Mouse (Mus musculus) heart, postnatal 14 days (tissue): ENCODE data around the gene Tfdp2. TPM values are rescaled to one million over a fixed set of nuclear protein-coding genes. Genes with fewer than 3 reads are reported as not detected.
"Not testable (repeated sequence)": the region's sequence is repeated elsewhere in the genome, so short reads cannot be mapped to it uniquely, and the experiment has no call there.

Experiments used
- DNase-seq, 2 experiments: peaks; one replicate each; pipeline ENCODE4 v3.0.0; 2021 to 2022
- intact Hi-C: fragments of 180-260 bp; cut with DNase I; formaldehyde crosslinking; loops from one replicate; pipeline ENCODE4 v1.15.1; 2025
- total RNA-seq, 2 experiments: library from RNA; stranded (reverse); gene quantifications; 2 replicates each; pipeline ENCODE4 v1.2.3; 2021

The Tfdp2 gene
- total RNA-seq, 2 experiments from 2014 or later = 80.4 to 101 TPM

DNA sequence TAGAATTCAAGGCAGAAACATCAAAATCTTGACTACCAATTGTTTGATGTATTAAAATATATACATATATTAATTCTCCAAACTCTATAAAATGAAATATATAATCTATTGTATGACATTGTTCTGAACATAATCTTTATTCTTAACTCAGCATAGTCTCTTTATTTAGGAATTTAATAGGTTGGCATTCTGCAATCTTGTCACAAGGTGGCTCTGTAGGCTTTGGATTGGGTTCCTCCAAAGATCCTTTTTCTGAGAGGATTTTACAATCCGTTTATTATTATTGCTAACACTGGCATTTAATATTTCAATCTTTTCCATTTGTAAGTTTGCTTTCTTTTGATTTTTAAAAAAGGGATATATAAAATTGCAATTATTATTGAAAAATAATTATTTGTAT, 88.8 kb downstream of the Tfdp2 start:
- DNase-seq = peak in 1 of 2 experiments; percentile 6
- intact Hi-C loops = loop anchor here (2.0 kb wide), 1 partner anchor 208 kb away; no protein-coding TSS in a partner anchor

DNA sequence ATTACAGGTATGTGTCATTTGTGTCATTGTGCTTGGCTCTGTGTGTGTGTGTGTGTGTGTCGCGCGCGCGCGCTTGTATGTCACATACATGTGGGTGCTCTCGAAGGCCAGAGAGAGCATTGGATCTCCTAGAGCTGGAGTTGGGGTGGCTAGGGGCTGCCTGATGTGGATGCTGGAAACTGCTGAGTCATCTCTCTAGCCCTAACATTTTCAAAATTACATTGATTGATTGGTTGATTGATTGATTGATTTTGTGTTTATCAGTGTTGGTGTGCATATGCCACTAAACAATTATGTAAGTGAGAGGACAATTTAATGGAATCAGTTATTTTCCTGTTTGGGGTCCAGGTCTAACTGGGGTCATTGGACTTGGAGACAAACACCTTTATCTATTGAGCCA, 96.1 kb downstream of the Tfdp2 start:
- DNase-seq = no peak
- intact Hi-C loops = no loop called here

DNA sequence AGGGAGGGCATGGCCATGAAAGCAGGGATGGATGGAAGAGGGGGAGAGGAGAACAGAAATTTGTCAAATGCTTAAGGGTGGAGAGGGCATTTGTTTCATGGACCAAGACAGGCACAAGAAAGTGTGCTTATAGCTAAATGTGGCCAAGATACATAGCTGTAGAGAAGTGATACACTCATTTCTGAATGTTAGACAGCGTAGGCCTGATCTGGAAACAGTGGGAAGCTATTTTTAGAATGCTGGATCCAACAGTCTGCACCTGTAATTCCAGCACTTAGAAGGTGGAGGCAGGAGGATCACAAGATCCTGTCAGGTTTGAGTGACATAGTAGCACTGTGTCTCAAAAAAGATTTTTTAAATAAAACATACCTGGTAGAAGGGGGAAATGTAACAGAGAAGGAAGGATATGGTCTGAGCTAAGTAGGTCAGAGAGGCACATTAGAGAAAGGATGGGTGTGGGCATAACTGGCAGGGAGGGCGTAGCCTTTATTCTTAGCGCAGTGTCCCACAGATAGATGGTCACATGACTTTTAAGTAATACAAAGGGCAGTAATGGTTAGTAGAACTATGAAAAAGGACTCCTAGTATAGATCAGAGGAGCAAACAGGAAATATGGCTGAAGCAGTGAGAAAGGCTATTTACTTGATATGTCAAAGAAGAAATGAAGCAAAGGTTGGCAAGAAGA, 103.4 kb downstream of the Tfdp2 start:
- DNase-seq = no peak

DNA sequence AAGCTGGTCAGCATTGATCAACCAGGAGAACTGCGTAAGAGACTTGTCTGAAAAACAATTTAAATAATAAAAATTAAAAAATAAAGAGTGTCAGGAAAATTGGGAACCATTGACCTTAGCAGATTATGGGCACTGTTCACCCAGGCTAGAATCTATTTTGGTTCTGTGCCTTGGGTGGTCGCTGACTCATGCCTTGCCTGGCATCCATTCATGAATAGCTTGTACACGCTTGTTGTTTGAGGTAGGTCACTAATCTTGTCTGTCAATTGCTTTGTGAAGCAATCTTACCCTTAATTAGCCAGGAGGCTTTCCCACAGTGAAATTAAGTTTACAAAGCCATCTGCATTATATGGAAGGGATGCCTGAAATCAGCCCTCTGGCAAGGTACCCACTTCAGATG, 112.7 kb downstream of the Tfdp2 start:
- DNase-seq = no peak
- intact Hi-C loops = no loop called here

More for the DNA sequence above, 103.4 kb downstream of the Tfdp2 start:
- intact Hi-C loops = no loop called here

DNA sequence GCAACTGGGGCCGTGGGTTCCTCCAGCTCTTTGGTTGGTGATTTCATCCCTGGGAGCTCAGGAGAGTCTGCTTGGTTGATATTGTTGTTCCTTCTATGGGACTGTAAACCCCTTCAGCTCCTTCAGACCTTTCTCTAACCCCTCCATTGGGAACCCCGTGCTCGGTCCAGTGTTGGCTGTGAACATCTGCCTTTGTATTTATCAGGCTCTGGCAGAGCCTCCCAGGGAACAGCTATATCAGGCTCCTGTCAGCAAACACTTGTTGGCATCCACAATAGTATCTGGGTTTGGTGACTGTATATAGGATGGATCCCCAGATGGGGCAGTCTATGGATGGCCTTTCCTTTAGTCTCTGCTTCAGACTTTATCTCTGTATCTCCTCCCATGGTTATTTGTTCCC, 116.0 kb downstream of the Tfdp2 start:
- DNase-seq = no peak
- intact Hi-C loops = no loop called here

DNA sequence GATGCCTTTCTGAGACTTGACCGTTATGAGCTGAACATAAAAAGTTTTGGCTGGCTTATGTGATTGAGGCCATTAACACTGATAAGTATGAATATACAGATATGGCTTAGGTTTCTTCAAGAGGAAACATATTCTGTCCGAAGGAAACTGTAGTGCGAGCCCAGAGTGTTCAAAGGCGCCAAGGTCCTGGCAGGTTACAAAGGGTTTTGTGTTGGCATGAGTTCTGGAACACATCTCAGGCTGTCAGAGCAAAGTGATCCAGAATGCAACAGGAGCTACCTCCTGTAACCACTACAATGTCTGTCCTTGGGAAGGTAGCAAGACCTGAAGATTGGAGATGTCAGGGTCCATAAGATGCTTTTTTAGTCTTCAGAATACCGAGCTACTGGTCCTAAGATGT, 123.3 kb downstream of the Tfdp2 start:
- no peak for DNase-seq
- intact Hi-C loops = no loop called here

DNA sequence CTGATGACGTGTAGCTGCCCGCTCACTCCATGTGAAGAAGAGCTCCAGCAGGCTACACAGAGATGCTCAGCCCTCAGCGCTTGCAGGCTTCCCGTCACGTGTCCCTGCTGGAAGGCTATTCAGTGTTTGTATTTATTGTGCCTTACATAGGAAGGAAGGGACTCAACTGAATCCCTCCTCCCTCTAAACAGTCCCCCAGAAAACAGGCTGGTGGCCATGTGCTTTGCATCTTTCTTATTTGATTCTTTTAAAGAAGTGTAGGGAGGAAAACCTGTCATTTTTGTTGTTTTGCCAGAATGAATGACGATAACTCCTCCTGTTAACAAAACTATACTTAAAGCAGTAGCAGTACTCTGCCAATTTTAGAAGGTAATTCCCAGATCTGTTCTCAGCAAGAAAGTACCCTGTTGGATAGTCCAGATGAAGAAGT, 124.5 kb downstream of the Tfdp2 start:
- DNase-seq = no peak
- intact Hi-C loops = no loop called here

DNA sequence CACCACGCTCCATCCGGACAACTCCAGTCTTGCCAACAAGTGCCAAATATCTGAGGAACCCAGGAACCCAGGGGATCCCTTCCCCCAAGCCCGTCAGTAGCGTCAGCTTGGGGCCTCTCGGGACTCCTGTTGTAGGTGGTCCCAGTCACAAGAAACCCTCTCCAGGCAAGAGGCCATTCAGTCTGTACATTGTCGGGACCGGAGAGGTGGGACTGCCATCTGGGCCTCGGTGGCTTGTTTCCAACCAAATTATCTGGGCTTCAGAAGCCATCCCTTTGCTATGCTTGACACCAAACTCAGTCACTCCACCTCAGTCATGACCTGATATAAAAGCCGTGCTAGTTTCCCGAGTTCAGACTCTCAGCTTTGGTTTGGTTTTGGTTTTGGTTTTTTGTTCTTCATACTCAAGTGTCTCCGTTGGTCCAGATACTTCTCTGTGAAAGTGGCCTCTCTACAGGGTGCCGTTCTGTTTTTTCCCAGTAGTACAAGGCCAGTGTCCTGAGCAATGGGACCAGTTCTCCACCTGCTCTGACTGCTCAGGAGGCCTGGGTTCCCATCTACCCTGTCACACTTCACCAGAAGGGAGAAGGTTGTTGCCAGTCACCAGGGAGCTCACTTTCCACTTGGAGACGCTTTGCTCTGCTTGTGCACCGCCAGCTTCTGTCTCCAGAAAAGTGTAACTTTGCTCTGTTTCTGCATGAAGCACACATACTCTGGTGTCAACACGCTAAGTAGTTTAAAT, 126.5 kb downstream of the Tfdp2 start:
- intact Hi-C loops = no loop called here
- DNase-seq = no peak

DNA sequence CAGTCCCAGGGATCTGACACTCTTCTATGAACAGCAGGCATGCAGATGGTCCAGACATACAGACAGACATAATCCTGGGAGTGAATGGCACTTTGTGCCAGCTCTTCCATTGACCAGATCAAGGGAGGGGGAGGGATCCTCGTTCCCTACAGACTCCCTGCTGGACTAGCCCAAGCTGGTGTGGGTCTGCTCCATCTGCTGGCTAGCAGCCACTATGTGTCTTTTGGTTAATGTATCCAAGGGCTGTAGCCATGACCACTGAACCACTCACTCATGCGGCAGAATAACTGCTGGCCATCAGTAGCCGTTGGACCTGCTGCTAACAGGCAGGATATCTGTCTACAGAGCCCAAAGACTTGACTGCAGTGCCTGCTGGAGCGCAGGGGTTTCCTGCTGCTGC, 128.4 kb downstream of the Tfdp2 start:
- intact Hi-C loops = no loop called here
- no peak for DNase-seq

DNA sequence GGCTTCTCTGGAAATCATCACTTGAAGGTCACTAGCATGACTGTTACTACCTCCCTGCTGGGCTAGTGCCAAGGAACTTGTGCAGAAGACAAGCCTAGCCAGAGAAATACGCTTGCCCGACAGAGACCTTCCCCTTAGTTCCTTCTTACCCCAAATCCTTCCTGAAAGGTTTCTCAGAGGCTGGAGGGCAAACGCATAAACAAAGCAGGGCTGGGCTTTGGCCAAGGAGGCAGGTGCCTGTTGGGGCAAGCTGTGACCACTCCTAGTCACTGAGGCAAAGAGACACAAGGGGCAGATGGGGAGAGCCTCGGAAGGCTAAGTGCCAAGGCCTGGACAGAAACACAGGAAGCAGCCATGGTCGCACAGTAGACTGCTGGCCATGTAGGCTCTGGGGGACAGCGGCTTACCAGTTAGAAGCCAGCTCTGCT, 130.4 kb downstream of the Tfdp2 start:
- intact Hi-C loops = no loop called here
- peak; percentile 47 to 58 for DNase-seq

DNA sequence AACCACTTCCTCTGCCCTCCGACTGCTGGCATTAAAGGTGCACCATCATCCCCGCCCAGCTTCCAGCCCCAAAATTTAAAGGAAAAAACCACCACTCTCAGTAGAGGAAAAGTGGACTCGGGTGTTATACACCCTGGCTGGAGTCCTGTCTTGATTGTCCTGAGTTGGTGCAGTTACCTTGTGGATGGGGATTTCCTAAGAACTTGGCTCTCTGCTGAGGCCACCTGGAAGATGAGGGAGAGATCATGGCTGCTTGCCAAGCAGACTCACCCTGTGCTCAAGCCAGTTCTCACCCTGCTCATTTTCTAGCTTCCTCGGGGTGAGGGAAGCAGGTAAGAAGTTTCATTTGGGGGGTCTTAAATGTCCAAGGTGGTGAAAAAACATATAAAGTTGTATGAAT, 132.2 kb downstream of the Tfdp2 start:
- intact Hi-C loops = no loop called here

DNA sequence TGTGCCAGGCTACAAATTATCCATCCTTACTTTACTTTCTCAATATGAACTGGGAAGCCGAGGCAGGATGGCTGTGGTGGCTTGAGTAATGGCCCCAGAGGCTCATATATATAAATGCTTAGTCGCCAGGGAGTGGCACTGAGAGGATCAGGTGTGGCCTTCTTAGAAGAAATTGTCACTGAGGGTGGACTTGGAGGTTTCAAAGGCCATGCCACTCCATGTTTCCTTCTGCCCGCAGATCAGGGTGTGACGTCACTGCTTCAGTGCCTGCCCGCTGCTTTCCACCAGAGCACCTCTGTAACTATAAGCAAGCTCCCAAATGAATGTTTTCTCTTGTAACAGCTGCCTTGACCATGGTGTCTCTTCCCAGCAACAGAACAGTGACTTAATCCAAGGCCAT, 135.1 kb downstream of the Tfdp2 start:
- intact Hi-C loops = no loop called here
- DNase-seq = no peak

More for the DNA sequence above, 132.2 kb downstream of the Tfdp2 start:
- no peak for DNase-seq

DNA sequence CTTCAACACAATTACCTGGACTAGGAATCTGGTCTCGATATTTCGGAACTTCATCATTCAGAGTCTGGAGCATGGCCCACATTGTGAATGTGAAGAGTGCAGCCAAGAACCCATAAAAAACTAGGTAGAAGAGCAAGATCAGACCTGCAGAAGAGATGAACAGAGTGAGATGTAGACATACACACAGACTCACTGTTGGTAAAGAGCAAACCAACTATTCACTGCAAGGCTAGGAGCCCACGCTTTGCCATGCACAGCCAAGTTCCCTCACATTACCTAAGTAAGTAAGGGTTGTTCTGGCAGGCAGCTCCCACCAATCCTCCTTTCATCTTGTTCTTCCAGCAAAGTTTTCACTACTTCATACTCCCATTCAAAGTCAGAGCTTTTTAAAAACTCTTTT, 149.7 kb downstream of the Tfdp2 start:
- no peak for DNase-seq
- intact Hi-C loops = no loop called here

DNA sequence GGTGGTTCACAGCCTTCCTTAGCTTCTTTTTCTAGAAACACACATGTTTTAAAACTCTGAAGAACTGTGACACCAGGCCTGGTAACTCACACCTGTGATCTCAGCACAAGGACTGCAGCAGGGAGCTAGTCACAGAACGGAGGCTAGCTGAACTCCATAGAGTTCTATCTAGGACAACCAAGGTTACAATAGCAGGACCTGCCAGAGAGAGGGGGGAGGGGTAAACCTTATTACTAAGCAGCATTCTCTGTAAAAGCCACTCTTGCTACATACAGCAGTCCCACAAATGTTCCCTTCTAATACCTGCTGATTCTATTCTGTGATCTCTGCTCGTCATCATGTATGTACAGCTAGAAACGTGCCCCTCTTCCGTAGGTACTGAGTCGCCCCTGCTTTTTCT, 152.8 kb downstream of the Tfdp2 start:
- DNase-seq = peak in 1 of 2 experiments; percentile 17
- intact Hi-C loops = no loop called here

DNA sequence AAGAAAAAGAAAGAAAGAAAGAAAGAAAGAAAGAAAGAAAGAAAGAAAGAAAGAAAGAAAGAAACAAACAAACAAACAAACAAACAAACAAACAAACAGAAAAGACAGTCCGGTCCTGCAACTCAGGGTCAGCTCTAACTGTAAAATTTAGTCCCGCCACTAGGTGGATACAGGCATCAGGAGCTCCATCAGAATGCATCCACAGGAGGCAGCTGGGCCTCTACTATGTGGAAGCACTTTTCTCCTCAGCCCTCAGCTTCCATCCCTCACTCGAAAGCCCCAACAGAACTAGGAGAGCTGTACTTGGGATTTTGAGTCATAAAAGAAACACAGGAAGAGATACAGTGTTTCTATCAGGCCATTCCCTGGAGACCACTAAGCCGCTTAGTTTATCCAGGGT, 153.9 kb downstream of the Tfdp2 start:
- intact Hi-C loops = loop anchor here (1.0 to 5.0 kb wide), 2 partner anchors 87 to 142 kb away; no protein-coding TSS in a partner anchor
- peak; percentile 63 to 77 for DNase-seq

DNA sequence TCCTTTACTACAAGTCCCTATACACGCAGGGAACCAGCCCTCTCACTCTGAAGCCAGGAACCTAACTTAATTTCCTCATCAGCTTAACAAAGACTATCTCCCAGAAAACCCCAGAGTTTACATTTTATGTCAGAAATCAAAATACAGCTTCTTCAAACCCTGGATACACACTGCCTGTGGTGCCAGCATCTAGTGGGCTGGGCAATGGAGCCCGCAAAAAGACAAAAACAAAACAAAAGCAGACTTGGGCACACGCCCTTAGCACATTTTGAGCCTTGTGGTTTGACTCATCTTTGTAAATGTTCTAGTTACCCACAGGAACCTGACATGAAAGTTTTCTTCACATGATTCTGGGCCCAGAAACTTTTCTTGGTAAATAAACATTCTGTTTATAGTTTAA, 154.4 kb downstream of the Tfdp2 start:
- intact Hi-C loops = loop anchor here (1.0 to 5.0 kb wide), 2 partner anchors 87 to 142 kb away; no protein-coding TSS in a partner anchor
- no peak for DNase-seq

DNA sequence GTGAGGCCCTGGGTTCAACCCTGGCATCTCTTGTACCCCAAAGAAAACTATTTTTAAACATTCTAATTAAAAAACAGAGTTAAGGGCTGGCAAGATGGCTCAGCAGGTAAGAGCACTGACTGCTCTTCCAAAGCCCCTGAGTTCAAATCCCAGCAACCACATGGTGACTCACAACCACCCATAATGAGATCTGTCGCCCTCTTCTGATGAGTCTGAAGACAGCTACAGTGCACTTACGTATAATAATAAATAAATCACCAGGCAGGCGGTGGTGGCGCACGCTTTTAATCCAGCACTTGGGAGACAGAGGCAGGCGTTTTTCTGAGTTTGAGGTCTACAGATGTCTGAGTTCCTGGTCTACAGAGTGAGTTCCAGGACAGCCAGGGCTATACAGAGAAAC, 155.7 kb downstream of the Tfdp2 start:
- intact Hi-C loops = loop anchor here (5.0 kb wide), 1 partner anchor 86 kb away; no protein-coding TSS in a partner anchor

DNA sequence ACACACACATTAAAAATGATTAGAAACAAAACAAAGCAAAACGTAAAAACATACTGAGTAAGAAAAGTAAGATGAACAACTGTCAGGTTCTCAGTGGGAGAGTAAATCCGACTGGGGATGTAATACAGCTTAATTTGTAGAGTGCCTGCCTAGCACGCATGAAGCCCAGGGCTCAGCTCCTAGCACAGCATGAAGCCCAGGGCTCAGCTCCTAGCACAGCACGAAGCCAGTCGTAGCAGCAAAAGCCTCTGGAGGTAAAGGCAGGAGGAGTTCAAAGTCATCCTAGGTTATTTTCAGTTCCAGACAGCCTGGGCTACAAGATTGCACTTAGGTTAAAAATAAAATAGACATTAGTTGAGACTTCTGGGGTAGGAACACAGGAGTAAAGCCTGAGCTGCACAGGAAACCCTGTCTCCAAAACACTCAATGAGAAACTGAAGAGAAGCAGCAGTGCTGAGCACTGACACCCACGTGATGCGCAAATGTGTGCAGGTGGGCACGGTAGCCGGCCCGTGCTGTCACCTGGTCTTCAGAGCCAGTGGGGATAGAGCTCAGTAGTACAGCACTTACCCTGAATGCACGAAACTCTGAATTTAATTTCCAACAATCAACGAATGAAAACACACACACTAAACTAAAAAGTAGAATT, 157.2 kb downstream of the Tfdp2 start:
- intact Hi-C loops = loop anchor here (5.0 kb wide), 1 partner anchor 84 kb away; no protein-coding TSS in a partner anchor
- no peak for DNase-seq

More for the DNA sequence above, 155.7 kb downstream of the Tfdp2 start:
- not testable (repeated sequence) for DNase-seq

DNA sequence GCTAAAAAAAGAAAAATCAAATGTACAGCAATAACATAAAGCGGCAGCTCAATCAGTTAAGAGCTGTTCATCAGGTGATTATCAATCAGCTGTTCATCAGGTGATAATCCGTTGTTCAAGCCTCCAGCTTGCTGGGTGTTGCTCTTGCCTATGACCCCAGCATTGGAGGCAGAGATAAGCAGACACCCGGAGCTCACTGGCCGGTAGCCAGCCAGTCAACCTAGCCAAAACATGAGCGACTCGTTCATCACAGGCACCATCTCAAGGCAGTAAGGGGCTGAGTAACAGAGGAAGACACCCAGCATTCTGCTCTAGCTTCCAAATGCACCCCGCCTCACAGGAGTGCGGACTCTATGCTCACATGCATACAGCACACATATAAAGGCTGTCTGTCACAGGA, 157.7 kb downstream of the Tfdp2 start:
- peak; percentile 47 to 64 for DNase-seq
- intact Hi-C loops = loop anchor here (5.0 kb wide), 1 partner anchor 84 kb away; no protein-coding TSS in a partner anchor

DNA sequence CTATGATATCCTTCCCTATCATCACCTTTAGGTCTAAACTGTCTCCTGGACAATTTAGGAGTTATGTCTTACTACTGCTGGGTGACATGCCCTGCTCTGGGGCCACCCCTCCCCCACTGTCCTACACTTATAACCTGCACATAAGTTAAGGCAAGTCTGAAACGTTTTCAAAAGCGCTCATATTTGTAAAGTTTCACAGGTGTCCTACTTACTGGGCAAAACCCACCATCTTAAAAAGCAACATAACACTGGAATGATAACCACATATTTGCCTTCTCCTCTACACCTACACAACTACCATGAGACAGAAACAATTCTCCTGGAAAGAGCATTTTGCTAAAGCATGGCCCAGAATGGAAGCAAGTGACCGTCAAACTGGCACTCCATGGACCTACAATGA, 164.0 kb downstream of the Tfdp2 start:
- DNase-seq = no peak
- intact Hi-C loops = loop anchor here (5.0 kb wide), 1 partner anchor 117 kb away; the partner anchor contains the start of gene Rnf7
